Mouse (Mus musculus): ENCODE data around the gene Ccnyl1.
"Not testable (repeated sequence)": the region's sequence is repeated elsewhere in the genome, so short reads cannot be mapped to it uniquely, and the experiment has no call there.

The Ccnyl1 gene

GRCm38 (mm10) chr1:64690213-64691013 lies at the start of gene Ccnyl1:
Gene Ccnyl1, plus strand, starts transcription at chr1:64690455.
- DNase-seq (ENCODE audit: low spot score in 2 of 2) = peak; percentile 98 to 99

DNA sequence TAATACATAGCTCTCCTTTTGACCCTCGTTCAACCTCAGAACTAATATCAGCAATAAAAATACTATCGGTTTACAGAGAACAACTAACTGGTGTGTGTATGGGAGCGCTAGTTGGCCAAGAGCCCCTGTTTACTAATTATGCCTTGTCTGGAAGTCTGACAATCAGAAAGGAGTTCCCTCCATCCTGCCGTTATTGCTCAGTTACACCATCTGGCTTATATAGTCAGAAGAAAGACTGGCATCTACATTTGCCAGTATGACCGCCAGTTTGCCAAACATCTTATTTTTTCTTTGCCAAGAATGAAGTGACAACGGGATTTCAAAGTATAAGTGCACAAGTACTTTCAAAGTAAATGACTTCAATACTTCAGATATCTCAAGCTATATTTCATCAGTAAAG lies 49.2 kb upstream of the Ccnyl1 start:
- no peak for DNase-seq (ENCODE audit: low spot score in 2 of 2)

DNA sequence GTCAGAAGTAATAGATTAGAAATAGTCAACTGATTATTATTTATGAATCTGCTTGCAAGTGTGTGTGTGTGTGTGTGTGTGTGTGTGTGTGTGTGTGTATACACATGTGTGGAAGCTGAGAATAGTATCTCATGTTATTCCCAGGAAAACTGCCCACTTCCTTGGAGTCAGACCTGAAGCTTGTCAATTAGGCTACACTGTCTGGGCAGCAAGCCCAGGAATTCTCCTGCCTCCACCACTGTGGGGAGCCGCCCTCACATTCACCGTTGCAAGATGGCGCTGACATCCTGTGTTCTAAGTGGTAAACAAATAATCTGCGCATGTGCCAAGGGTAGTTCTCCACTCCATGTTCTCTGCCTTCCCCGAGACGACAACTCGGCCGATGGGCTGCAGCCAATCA lies 47.7 kb upstream of the Ccnyl1 start:
- DNase-seq (ENCODE audit: low spot score in 2 of 2) = not testable (repeated sequence)

- DNase-seq (ENCODE audit: low spot score in 2 of 2) = no peak
Measured at GRCm38 (mm10) chr1:64644513-64644912, 45.7 kb upstream of the Ccnyl1 start.

- no peak for DNase-seq (ENCODE audit: low spot score in 2 of 2)
Measured at GRCm38 (mm10) chr1:64649362-64650124, 40.7 kb upstream of the Ccnyl1 start.

DNA sequence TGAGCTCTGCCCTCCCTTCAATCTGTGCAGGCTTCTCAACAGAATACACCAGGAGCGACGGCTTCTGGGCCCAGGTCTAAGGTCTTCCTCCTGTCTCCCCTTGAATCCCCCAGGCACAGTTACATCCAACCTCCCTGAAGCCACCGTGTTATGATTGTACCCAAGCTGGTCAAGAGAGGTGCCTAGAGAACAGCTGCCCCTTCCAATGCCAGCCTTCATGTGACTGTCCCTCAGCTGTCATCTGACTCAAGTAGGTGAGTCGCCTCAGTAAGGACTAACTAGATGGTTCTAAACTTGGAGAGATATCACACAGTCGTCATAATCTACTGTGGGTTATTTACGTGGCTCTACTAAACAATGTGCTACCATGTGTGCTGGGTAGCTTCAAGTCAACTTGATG lies 36.6 kb upstream of the Ccnyl1 start:
- DNase-seq (ENCODE audit: low spot score in 2 of 2) = no peak

- no peak for DNase-seq (ENCODE audit: low spot score in 2 of 2)
Measured at GRCm38 (mm10) chr1:64655415-64655814, 34.8 kb upstream of the Ccnyl1 start.

GRCm38 (mm10) chr1:64656423-64657129 lies 33.7 kb upstream of the Ccnyl1 start:
- no peak for DNase-seq (ENCODE audit: low spot score in 2 of 2)

GRCm38 (mm10) chr1:64658876-64659275 lies 31.4 kb upstream of the Ccnyl1 start:
- DNase-seq (ENCODE audit: low spot score in 2 of 2) = no peak

DNA sequence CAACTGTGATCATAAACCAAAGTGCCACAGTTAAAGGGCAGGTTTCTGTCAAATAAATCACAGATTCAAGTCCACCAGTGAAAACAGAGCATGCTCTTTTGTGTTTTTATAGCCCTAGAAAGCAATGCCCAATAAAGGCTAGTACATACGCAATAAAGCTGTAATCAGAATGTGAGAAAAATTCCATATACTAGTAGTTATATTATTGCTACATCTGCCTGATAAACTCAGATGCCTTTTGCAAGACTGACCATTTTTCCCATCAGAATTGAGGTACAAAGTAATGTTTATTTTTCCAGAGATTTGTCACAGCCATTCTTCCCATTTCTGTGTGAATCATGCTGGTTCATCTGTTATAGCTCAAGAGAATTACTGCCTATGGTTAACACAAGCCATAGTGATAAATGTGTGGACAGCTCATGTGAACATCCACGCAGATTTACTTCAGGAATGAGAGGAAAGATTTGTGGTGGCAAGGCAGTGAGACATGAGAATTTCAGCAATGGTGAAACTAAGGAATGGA lies 23.1 kb upstream of the Ccnyl1 start:
- no peak for DNase-seq (ENCODE audit: low spot score in 2 of 2)

DNA sequence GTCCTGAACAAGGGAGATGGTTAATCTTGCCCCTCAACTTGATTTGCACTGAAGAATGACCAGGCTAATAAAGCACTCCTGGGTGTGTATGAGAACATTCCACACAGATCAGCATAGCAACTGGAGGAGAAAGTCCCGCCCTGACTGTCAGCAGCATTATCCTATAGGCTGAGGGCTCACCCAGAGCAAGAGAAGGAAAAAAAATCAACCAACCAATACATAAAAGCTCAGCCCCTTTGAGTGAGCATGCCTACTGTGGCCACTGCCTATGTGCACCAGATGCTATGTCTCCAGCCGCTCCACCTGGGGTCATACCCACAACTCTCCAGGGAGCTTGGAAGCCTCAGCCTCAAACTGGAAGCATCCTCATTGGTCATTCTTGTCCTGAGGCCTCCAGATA lies 20.8 kb upstream of the Ccnyl1 start:
- DNase-seq (ENCODE audit: low spot score in 2 of 2) = no peak

DNA sequence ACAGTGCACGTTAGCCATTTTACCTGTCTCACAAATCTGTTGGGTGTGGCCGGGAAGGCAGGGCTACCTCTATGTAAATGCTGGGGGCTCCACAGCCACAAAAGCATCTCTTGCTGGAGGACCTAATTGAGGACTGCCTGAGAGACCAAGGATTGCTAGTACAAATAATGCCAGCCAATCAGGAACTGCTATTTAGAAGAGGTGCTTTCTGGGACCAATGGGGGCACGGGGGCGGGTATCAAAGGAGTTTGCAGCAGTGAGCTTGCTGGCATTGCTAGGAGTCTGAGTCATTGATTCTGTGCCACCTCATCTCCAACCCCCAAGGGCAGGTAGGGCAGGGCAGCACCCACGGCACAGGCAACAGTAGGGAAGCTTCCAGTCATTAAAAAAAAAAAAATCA lies 16.3 kb upstream of the Ccnyl1 start:
- no peak for DNase-seq (ENCODE audit: low spot score in 2 of 2)

GRCm38 (mm10) chr1:64676060-64676839 lies 14.0 kb upstream of the Ccnyl1 start:
- no peak for DNase-seq (ENCODE audit: low spot score in 2 of 2)

GRCm38 (mm10) chr1:64681499-64681898 lies 8.8 kb upstream of the Ccnyl1 start:
- DNase-seq (ENCODE audit: low spot score in 2 of 2) = no peak

DNA sequence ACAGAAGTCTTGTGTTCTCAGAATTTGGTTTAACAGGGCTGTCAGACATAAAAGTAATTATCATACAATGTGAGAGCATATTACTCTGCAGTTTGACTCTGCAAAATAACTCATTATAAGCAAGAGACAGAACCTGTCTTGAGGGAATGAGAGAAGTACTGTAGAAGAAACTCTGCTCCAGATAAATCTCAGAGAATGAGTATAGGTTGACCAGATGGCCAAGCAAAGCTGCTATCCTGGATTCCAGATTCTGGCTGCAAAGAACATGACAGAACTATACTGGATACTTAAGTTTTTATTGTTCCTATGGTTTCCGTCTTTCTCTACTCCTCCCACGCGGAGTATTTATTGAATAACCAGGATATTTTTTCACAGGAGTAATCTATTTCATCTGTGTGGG lies 7.2 kb upstream of the Ccnyl1 start:
- no peak for DNase-seq (ENCODE audit: low spot score in 2 of 2)

DNA sequence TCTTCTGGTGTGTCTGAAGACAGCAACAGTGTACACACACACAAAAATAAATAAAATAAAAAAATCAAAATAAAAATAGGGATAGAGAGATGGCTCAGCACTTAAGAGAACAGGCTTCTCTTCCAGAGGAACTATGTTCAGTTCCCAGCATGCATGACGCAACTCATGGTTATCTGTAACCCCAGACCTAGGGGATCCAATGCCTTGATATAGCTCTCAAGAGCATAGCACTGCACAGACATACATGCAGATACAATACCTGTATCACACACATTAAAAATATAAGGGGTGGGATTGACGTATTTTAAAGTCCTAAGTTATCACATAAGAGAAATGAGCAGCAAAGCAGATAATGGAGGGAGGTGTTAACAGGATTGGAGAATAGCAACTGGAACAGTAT lies 5.8 kb upstream of the Ccnyl1 start:
- DNase-seq (ENCODE audit: low spot score in 2 of 2) = no peak

DNA sequence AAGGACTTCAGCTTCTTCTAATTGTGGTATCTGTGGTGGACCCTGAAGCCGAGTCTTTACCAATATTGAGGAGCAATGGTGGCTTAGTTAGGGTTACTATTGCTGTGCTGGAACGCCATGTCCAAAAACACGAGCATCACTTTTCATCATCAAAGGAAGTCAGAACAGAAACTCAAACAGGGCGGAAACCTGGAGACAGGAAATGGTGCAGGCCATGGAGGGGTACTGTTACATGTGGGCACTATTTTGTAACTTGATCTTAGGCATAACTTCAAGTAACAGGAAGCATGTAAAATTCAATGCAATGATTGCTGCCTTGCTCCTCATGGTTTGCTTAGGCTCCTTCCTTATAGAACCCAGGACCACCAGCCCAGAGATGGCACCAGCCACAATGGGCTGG lies 2.2 kb upstream of the Ccnyl1 start:
- DNase-seq (ENCODE audit: low spot score in 2 of 2) = no peak

DNA sequence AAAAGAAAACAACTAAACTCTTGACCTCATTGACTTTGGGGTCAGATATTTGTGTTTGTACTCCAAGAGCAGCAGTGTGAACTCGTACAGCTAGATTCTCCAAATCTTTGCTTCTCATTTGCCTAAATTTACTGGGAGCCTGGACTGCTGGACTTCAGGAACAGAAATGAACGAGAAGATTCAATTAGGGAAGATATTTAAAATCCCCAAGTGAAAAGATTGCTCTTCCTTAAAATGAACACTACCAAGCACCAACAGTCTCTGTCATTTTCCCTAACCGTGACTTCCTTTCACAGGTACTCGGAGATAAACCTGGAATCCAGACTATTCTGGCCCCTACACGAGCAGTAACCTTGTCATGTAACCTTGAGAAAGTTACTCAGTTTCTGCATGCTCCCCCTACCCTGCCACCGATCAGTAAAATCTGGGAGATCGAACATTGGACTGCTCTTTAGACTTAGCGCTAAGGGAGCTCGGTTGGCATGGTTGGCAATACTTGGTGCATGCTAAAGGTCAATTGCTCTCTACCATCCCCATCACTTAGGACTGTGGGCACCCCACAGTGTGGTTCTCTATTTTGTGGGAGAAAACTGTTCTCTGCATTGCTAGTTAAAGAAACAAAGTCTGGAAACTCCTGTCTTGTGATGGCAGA lies 568 bp upstream of the Ccnyl1 start:
- no peak for DNase-seq (ENCODE audit: low spot score in 2 of 2)

- no peak for DNase-seq (ENCODE audit: low spot score in 2 of 2)
Measured at GRCm38 (mm10) chr1:64691121-64691551, 881 bp downstream of the Ccnyl1 start.

- peak in 1 of 2 experiments; percentile 4 for DNase-seq (ENCODE audit: low spot score in 2 of 2)
Measured at GRCm38 (mm10) chr1:64691581-64691980, 1.3 kb downstream of the Ccnyl1 start.

GRCm38 (mm10) chr1:64695156-64695555 lies 4.9 kb downstream of the Ccnyl1 start:
- DNase-seq (ENCODE audit: low spot score in 2 of 2) = no peak
